Mouse (Mus musculus) liver, postnatal 0 days (tissue): ENCODE results near the gene Irs3. TPM values are rescaled to one million over a fixed set of nuclear protein-coding genes. Genes with fewer than 3 reads are reported as not detected.
A peak's percentile ranks its signal among the peaks of the same experiment; 100 is the strongest.

Source experiments
- ATAC-seq: fragments of 200-750 bp; cut with Nextera tagmentation; 2 replicates; pipeline ENCODE4 v1.8.0; 2017; ENCODE audit warnings: mild to moderate bottlenecking, moderate library complexity
- DNase-seq: peaks from one replicate; pipeline ENCODE4 v3.0.0-alpha.2; 2016
- H3K27ac ChIP-seq: fragments of 300-500 bp; sonication (generic); 2 replicates; pipeline ENCODE4 v1.5.1; 2014; ENCODE audit warnings: antibody characterized with exemption, moderate library complexity, mild to moderate bottlenecking, low read depth
- H3K27me3 ChIP-seq: fragments of 300-500 bp; sonication (generic); 2 replicates; pipeline ENCODE4 v1.6.1; 2014; ENCODE audit warnings: low read length, control low read depth, mixed read lengths; ENCODE audit not compliant: insufficient read depth
- H3K36me3 ChIP-seq: fragments of 300-500 bp; sonication (generic); replicated peaks from 2 replicates; pipeline ENCODE4 v1.6.1; 2014; ENCODE audit warnings: mild to moderate bottlenecking, control low read depth, low read length, moderate library complexity, mixed read lengths; ENCODE audit not compliant: insufficient read depth
- H3K4me1 ChIP-seq: fragments of 300-500 bp; sonication (generic); 2 replicates; pipeline ENCODE4 v1.6.1; 2014; ENCODE audit warnings: antibody characterized with exemption, mild to moderate bottlenecking, control low read depth; ENCODE audit not compliant: insufficient read depth
- H3K4me2 ChIP-seq: fragments of 300-500 bp; sonication (generic); 2 replicates; pipeline ENCODE4 v1.6.1; 2014; ENCODE audit warnings: low read depth, mild to moderate bottlenecking, low read length, moderate library complexity, mixed read lengths
- H3K4me3 ChIP-seq: fragments of 300-500 bp; sonication (generic); 2 replicates; pipeline ENCODE4 v1.5.1; 2014; ENCODE audit warnings: low read depth, low read length
- H3K9ac ChIP-seq: fragments of 300-500 bp; sonication (generic); replicated peaks from 2 replicates; pipeline ENCODE4 v1.6.1; 2014; ENCODE audit warnings: mild to moderate bottlenecking, moderate library complexity
- H3K9me3 ChIP-seq: fragments of 300-500 bp; sonication (generic); 2 replicates; pipeline ENCODE4 v1.6.1; 2016; ENCODE audit warnings: mild to moderate bottlenecking, control low read depth, low read length, mixed read lengths
- CTCF ChIP-seq: sonication (generic); IDR thresholded peaks from 2 replicates; pipeline ENCODE4 v1.5.1; 2016; ENCODE audit warnings: antibody characterized with exemption, low read depth
- EP300 ChIP-seq: IDR thresholded peaks from 2 replicates; pipeline ENCODE4 v1.6.1; 2016; ENCODE audit warnings: antibody characterized with exemption, low read depth, mild to moderate bottlenecking
- WGBS: fragments of 180-500 bp; shearing (Covaris S2); extraction: QIAGEN DNeasy Blood & Tissue Kit; methylation state at CpG from one replicate; pipeline ENCODE4 v1.1.7; 2014; ENCODE audit not compliant: insufficient replicate concordance; 5-methylcytosine and 5-hydroxymethylcytosine counted together
- polyA plus RNA-seq: library from polyadenylated mRNA; unstranded; fragments of >200 nt; fragmentation: Nextera tagmentation; extraction: Ambion mirVana; gene quantifications from 2 replicates; pipeline ENCODE4 v1.2.1, GENCODE M21; 2015

Irs3 gene
- 0.11 TPM in 1 of 2 replicates, not detected in the other for polyA plus RNA-seq

- DNase-seq (peak; percentile 54), ATAC-seq (peak; percentile 64)
- Histone ChIP-seq H3K9me3 (no peaks in the 10 kb centered on the region), H3K36me3 (peaks cover 12% of the 10 kb centered on the region), H3K27me3 (peaks cover 20% of the 10 kb centered on the region), H3K4me1 (peaks cover 18% of the 10 kb centered on the region), H3K4me3 (peak within 1 kb of the TSS; percentile 34), H3K9ac (peak within 1 kb of the TSS; percentile 38), H3K27ac (no peak within 1 kb of the TSS), H3K4me2 (peak within 1 kb of the TSS; percentile 72)
- TF ChIP-seq EP300 (no peak), CTCF (no peak)
- 19% methylated on average over 11 of the region's 11 CpGs for WGBS
Observed at GRCm38 (mm10) chr5:137645652-137646091, at the start of gene Irs3. TSS of gene Irs3 (minus strand) at chr5:137645714.

- DNase-seq (no peak), ATAC-seq (no peak)
- Histone ChIP-seq H3K9me3 (no peaks in the 10 kb centered on the region), H3K4me2 (no peak overlapping the region), H3K36me3 (no peaks in the 10 kb centered on the region), H3K4me3 (no peak overlapping the region), H3K27me3 (no peaks in the 10 kb centered on the region), H3K9ac (no peak overlapping the region), H3K4me1 (peaks cover 17% of the 10 kb centered on the region), H3K27ac (no peak overlapping the region)
- TF ChIP-seq CTCF, result no peak
- no peak for TF ChIP-seq EP300
- 81% methylated on average over 3 of the region's 3 CpGs for WGBS
Observed at GRCm38 (mm10) chr5:137694796-137695195, 49.3 kb upstream of the Irs3 start.

GRCm38 (mm10) chr5:137691881-137692280 is 46.4 kb upstream of the Irs3 start:
- no peak overlapping the region for H3K4me3 ChIP-seq
- no peak overlapping the region for H3K27ac ChIP-seq
- H3K9me3 ChIP-seq, result no peaks in the 10 kb centered on the region
- H3K36me3 ChIP-seq, result no peaks in the 10 kb centered on the region
- no peak for TF ChIP-seq CTCF
- no peak for TF ChIP-seq EP300
- H3K4me1 ChIP-seq, result peaks cover 18% of the 10 kb centered on the region
- no peak for ATAC-seq
- no peak overlapping the region for H3K9ac ChIP-seq
- DNase-seq, result no peak
- WGBS, result 31% methylated on average over 1 of the region's 1 CpGs
- H3K27me3 ChIP-seq, result no peaks in the 10 kb centered on the region
- no peak overlapping the region for H3K4me2 ChIP-seq

- no peak for TF ChIP-seq CTCF
- TF ChIP-seq EP300, result no peak
- Histone ChIP-seq H3K36me3 (no peaks in the 10 kb centered on the region), H3K4me1 (peaks cover 20% of the 10 kb centered on the region), H3K9me3 (no peaks in the 10 kb centered on the region), H3K4me3 (no peak overlapping the region), H3K27ac (no peak overlapping the region), H3K4me2 (no peak overlapping the region), H3K9ac (no peak overlapping the region), H3K27me3 (no peaks in the 10 kb centered on the region)
- ATAC-seq (no peak), DNase-seq (no peak)
- WGBS, result 59% methylated on average over 9 of the region's 9 CpGs
Observed at GRCm38 (mm10) chr5:137690531-137690930, 45.0 kb upstream of the Irs3 start.

GRCm38 (mm10) chr5:137689974-137690373 is 44.5 kb upstream of the Irs3 start:
- Histone ChIP-seq H3K9ac (no peak overlapping the region), H3K27ac (peak overlapping the region; percentile 22; the same call in 1 of the 2 replicates), H3K27me3 (no peaks in the 10 kb centered on the region), H3K4me2 (no peak overlapping the region), H3K4me1 (peaks cover 22% of the 10 kb centered on the region), H3K9me3 (no peaks in the 10 kb centered on the region), H3K36me3 (no peaks in the 10 kb centered on the region), H3K4me3 (no peak overlapping the region)
- TF ChIP-seq EP300 (no peak), CTCF (no peak)
- 78% methylated on average over 3 of the region's 3 CpGs for WGBS
- DNase-seq, result no peak
- no peak for ATAC-seq

- Histone ChIP-seq H3K36me3 (peaks cover 13% of the 10 kb centered on the region; the same call in 1 of the 2 replicates), H3K4me3 (peak overlapping the region; percentile 13), H3K9ac (peak overlapping the region; percentile 61), H3K27me3 (no peaks in the 10 kb centered on the region), H3K4me2 (peak overlapping the region; percentile 94), H3K27ac (peak overlapping the region; percentile 89), H3K4me1 (peaks cover 41% of the 10 kb centered on the region), H3K9me3 (no peaks in the 10 kb centered on the region)
- DNase-seq (peak; percentile 73), ATAC-seq (peak; percentile 77)
- WGBS, result 43% methylated on average over 6 of the region's 6 CpGs
- TF ChIP-seq EP300, result peak; percentile 95
- TF ChIP-seq CTCF, result peak; percentile 52
Observed at GRCm38 (mm10) chr5:137686127-137686790, 40.7 kb upstream of the Irs3 start.
